Comparison of ENCODE assay signal across 9 mouse cellular contexts in genomic region chr7:25781937-25782610, GRCm38 (mm10). TPM values are rescaled to one million over a fixed set of nuclear protein-coding genes. Genes with fewer than 3 reads are reported as not detected.
DNase-seq lines count a peak whose midpoint lies in the region; ATAC-seq lines count a peak whose summit lies in the region.
"Had no signal": no experiment of that assay in that cellular context is flagged by ENCODE, and none has a peak within 500 bp of the region (broad histone marks: within the 10 kb centered on the region; RNA-seq: fewer than 3 reads in every experiment).

No protein-coding gene starts in this region.

- ATAC-seq in activated CD4-positive, CD25-positive, alpha-beta regulatory T cell, adult 4 months, result peak; percentile 55
- peak; percentile 61 for ATAC-seq in hindbrain, embryonic 14.5 days (ENCODE audit: low FRiP score)

- DNase-seq in heart, adult 18-20 months, result peak; percentile 50 to 61
- no peak for DNase-seq in heart, adult 8-10 months (ENCODE audit: low spot score)
- DNase-seq in hindbrain, embryonic 14.5 days (ENCODE audit: low spot score), result no peak
- DNase-seq in lung, postnatal 25 days (ENCODE audit: low spot score), result peak; percentile 21
- DNase-seq in ovary, postnatal 10 days (ENCODE audit: low spot score), result no peak
- DNase-seq in thymus, postnatal 25 days, result no peak
- no peak for DNase-seq in thymus, postnatal 36 days

- 60% methylated on average over 11 of the region's 11 CpGs for WGBS in hindbrain, embryonic 14.5 days

- peak overlapping the region; percentile 54 for H3K9ac ChIP-seq in hindbrain, embryonic 14.5 days

- no peaks in the 10 kb centered on the region for H3K36me3 ChIP-seq in hindbrain, embryonic 14.5 days (replicated peaks; ENCODE audit: control insufficient read depth, insufficient read depth)
- H3K36me3 ChIP-seq: G1E had no signal

- H3K27me3 ChIP-seq in hindbrain, embryonic 14.5 days (ENCODE audit: control insufficient read depth, insufficient read depth, low read length), result no peaks in the 10 kb centered on the region

- peak overlapping the region; percentile 65 for H3K4me2 ChIP-seq in hindbrain, embryonic 14.5 days (replicated peaks)

- H3K27ac ChIP-seq in hindbrain, embryonic 14.5 days, result no peak overlapping the region

- H3K4me1 ChIP-seq in hindbrain, embryonic 14.5 days (replicated peaks; ENCODE audit: control insufficient read depth, insufficient read depth, low read length), result peaks cover 7% of the 10 kb centered on the region; the same call in 1 of the 2 replicates

- no peaks in the 10 kb centered on the region for H3K9me3 ChIP-seq in hindbrain, embryonic 14.5 days (ENCODE audit: control insufficient read depth, low read length)
- H3K9me3 ChIP-seq: G1E had no signal

- H3K4me3 ChIP-seq in hindbrain, embryonic 14.5 days (replicated peaks; ENCODE audit: low read length), result peak overlapping the region; percentile 28

RNA-seq across cellular contexts. Expression of gene Axl, which starts 6.4 kb away (rescaled TPM):
- 10 to 100 TPM; 52.0 to 57.2 TPM for total RNA-seq in heart, adult 18-20 months (2021)
- total RNA-seq in heart, adult 8-10 months (2022), result 10 to 100 TPM; 50.2 to 70.9 (median 65.9) TPM
- polyA plus RNA-seq in activated CD4-positive, CD25-positive, alpha-beta regulatory T cell, adult 4 months (2017; shearing (Covaris generic)), result 10 to 100 TPM; 16.5 to 26.4 TPM
- 16.8 and 20.6 TPM in 2 replicates for polyA plus RNA-seq in hindbrain, embryonic 14.5 days (2014; fragmentation: Nextera tagmentation; extraction: Ambion mirVana)
- polyA plus RNA-seq: G1E had no signal

RNA-seq across cellular contexts. Expression of gene Hnrnpul1, which starts 27.5 kb away (rescaled TPM):
- total RNA-seq in heart, adult 18-20 months (2021), result 10 to 100 TPM; 70.7 to 71.3 TPM
- total RNA-seq in heart, adult 8-10 months (2022), result 10 to 100 TPM; 65.8 to 82.6 (median 71.5) TPM
- 10 to 100 TPM; 47.1 to 58.0 TPM for polyA plus RNA-seq in activated CD4-positive, CD25-positive, alpha-beta regulatory T cell, adult 4 months (2017; shearing (Covaris generic))
- polyA plus RNA-seq in hindbrain, embryonic 14.5 days (2014; fragmentation: Nextera tagmentation; extraction: Ambion mirVana), result 54.7 and 55.2 TPM in 2 replicates

RNA-seq across cellular contexts. Expression of gene Cyp2s1, which starts 34.6 kb away (rescaled TPM):
- 1 to 10 TPM; 3.4 to 8.6 TPM for total RNA-seq in heart, adult 18-20 months (2021)
- 10 to 100 TPM in 1 of 4 experiments, 1 to 10 TPM in 3; 4.1 to 11.5 (median 5.2) TPM for total RNA-seq in heart, adult 8-10 months (2022)
- 1 to 10 TPM; 3.2 to 4.9 TPM for polyA plus RNA-seq in activated CD4-positive, CD25-positive, alpha-beta regulatory T cell, adult 4 months (2017; shearing (Covaris generic))
- 1.6 and 2.2 TPM in 2 replicates for polyA plus RNA-seq in hindbrain, embryonic 14.5 days (2014; fragmentation: Nextera tagmentation; extraction: Ambion mirVana)
- polyA plus RNA-seq: G1E had no signal

Comparison
In these comparisons a context has a peak if more than half of its experiments do, and no peak if none do; other contexts are left out.
1. DNase-seq: peak in heart, adult 18-20 months (2 of 2) and lung, postnatal 25 days (single experiment); none in heart, adult 8-10 months (single experiment), hindbrain, embryonic 14.5 days (single experiment), ovary, postnatal 10 days (single experiment), thymus, postnatal 25 days (single experiment) and thymus, postnatal 36 days (0 of 2).